Mouse (Mus musculus): ENCODE measurements at regions not wholly inside any gene's neighbourhood (a gene's known extent, or its start where the extent isn't known, plus 50 kb on each side); places are given as distances from the start of the nearest gene placed in this dataset.

DNA sequence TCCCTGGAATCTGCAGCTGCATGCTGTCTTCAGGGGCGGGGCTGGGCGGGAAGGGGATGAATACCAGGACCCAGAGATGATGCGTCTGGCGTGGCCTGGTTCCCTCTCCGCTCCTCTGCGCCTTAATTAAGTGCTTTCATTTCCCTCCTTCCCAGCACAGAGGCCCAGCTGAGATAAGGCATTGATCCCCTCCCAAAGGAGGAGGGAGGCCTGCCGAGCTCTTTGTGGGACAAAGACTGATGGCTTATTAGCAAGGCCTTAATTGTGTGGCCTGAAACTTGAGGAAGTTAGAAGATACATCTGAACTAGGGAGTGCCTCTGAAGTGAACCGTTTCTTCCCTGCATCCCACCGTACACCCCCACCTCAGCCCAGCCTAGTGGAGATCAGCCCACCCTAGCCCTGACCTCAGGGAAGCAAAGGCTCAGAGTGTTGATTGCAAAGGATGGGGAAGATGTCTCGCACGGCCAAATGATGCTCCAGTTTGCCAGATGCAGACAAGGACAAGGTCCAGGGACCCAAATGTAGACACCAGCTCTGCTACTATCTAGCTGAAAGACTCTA, 102.0 kb upstream of the Csf3r start:
- no peaks in the 10 kb centered on the region for H3K36me3 ChIP-seq
- H3K9ac ChIP-seq = no peak overlapping the region
- ATAC-seq (ENCODE audit: low FRiP score, low read depth) = no peak
- H3K27ac ChIP-seq (replicated peaks) = no peak overlapping the region
- no peak overlapping the region for H3K4me3 ChIP-seq
- peaks cover 39% of the 10 kb centered on the region for H3K4me1 ChIP-seq (replicated peaks)
- 0 out of 2 replicates have a peak, but pooled peaks cover 2% of the 10 kb centered on the region for H3K27me3 ChIP-seq
- WGBS = 9% methylated on average over 11 of the region's 11 CpGs
- H3K9me3 ChIP-seq = no peaks in the 10 kb centered on the region
- no peak overlapping the region for H3K4me2 ChIP-seq

DNA sequence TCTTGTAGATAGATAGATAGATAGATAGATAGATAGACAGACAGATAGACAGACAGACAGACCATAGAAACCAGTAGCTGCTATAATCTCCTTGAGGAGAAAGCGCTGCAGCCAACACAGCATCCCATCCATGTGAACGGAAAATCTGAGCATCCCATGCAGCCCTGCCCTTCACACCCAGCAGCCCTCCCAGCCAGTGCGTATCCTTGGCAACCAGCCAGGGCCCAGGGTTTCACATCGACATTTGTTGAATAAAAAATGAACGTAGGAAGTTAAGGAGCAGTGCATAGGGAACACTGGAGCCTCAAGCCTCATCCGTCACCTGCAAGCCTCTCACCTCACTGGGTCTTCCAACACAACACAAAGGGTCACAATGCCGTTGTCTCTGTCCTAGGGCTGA, 101.1 kb upstream of the Csf3r start:
- ATAC-seq (ENCODE audit: low FRiP score, low read depth) = peak; percentile 54; the same call in 1 of the 2 replicates
- Histone ChIP-seq H3K27me3 (0 out of 2 replicates have a peak, but pooled peaks cover 2% of the 10 kb centered on the region), H3K9me3 (no peaks in the 10 kb centered on the region), H3K4me3 (no peak overlapping the region), H3K36me3 (no peaks in the 10 kb centered on the region), H3K9ac (no peak overlapping the region), H3K27ac (replicated peaks) (no peak overlapping the region), H3K4me1 (replicated peaks) (peaks cover 39% of the 10 kb centered on the region), H3K4me2 (no peak overlapping the region)
- 15% methylated on average over 7 of the region's 7 CpGs for WGBS

DNA sequence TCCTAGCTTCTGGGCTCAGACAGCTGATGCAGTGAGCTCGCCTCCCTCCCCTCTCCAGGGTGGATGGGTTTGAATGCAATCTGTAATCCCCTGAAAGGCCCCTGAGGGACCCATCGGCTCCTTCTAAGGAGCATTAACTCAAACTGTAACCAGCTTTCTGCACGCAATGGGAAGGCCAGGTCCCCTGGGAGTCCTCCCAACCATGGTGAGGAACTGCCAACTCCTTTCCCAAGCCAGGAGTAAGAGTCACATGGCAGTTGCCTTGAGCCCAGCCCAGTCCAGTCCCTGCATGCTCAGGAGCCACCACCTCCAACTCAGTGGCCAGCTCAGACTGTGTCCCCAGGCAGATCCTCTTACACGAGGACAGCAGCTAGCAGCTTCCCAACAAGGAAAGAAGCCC, 96.2 kb upstream of the Csf3r start:
- no peak overlapping the region for H3K4me3 ChIP-seq
- no peak for ATAC-seq (ENCODE audit: low FRiP score, low read depth)
- peaks cover 3% of the 10 kb centered on the region; the same call in 1 of the 2 replicates for H3K27me3 ChIP-seq
- no peak overlapping the region for H3K27ac ChIP-seq (replicated peaks)
- no peaks in the 10 kb centered on the region for H3K36me3 ChIP-seq
- no peak overlapping the region for H3K9ac ChIP-seq
- H3K9me3 ChIP-seq = no peaks in the 10 kb centered on the region
- H3K4me2 ChIP-seq = no peak overlapping the region
- 32% methylated on average over 4 of the region's 4 CpGs for WGBS
- H3K4me1 ChIP-seq (replicated peaks) = peaks cover 43% of the 10 kb centered on the region

DNA sequence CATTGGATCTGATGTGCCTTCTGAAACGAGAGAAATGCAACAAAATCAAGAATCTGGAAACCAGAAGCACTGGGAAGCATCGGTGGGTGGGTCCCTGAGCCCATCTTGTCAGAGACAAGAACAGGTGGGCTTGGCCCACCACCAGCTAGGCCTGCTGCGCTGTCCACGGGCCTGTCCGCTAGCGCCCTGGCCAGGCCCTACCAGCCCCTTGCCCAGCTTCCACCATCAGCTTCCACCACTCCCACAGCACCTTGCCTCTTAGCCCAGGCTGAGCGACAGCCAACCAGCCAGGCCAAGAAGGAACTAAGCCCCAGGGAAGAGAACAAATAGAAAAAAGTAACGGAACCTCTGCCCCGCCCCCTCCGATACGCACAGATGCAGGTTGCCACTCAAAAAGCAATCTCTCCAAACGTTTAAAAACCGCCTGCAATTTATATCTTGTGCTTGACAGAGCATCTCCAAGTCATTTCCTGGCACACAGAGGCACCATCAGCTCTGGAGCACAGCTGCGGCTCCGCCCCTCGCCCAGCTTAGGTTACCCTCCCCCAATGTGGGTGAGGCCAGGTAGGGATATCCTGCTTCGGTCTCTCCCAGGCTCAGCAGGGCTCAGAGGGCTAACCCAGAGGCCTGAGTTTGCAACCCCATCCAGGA, 95.1 kb upstream of the Csf3r start:
- WGBS = 57% methylated on average over 17 of the region's 17 CpGs
- Histone ChIP-seq H3K4me1 (replicated peaks) (peaks cover 39% of the 10 kb centered on the region), H3K4me3 (no peak overlapping the region), H3K9me3 (no peaks in the 10 kb centered on the region), H3K27ac (replicated peaks) (no peak overlapping the region), H3K9ac (no peak overlapping the region), H3K27me3 (peaks cover 3% of the 10 kb centered on the region; the same call in 1 of the 2 replicates), H3K36me3 (no peaks in the 10 kb centered on the region), H3K4me2 (no peak overlapping the region)
- ATAC-seq (ENCODE audit: low FRiP score, low read depth) = no peak

GRCm38 (mm10) chr4:125930764-125931163, 93.6 kb upstream of the Csf3r start:
- H3K36me3 ChIP-seq = no peaks in the 10 kb centered on the region
- no peak overlapping the region for H3K4me2 ChIP-seq
- 27% methylated on average over 10 of the region's 10 CpGs for WGBS
- H3K27me3 ChIP-seq = peaks cover 3% of the 10 kb centered on the region; the same call in 1 of the 2 replicates
- H3K9ac ChIP-seq = no peak overlapping the region
- H3K4me3 ChIP-seq = no peak overlapping the region
- no peak for ATAC-seq (ENCODE audit: low FRiP score, low read depth)
- no peak overlapping the region for H3K27ac ChIP-seq (replicated peaks)
- H3K4me1 ChIP-seq (replicated peaks) = peaks cover 29% of the 10 kb centered on the region
- no peaks in the 10 kb centered on the region for H3K9me3 ChIP-seq

DNA sequence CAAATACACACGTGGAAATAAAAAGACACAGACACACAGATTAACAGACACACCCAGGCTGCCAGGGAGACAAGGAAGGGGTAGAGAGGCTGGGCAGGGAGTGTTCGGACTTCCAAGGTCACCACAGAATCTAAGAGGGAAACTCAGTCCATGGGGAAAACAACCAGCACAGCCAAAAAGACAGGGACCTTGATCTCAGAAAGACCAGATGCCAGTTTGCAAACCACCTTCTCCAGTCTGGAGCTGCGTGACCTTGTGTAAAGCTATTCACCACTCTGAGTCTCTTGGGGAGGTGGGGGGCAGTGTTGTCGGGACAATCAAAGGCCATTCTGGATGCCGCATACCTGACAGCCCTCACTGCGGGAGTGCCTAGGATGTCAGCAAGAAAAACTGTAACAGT, 93.0 kb upstream of the Csf3r start:
- Histone ChIP-seq H3K9me3 (no peaks in the 10 kb centered on the region), H3K4me2 (no peak overlapping the region), H3K36me3 (no peaks in the 10 kb centered on the region), H3K4me3 (no peak overlapping the region), H3K4me1 (replicated peaks) (peaks cover 29% of the 10 kb centered on the region), H3K27me3 (peaks cover 3% of the 10 kb centered on the region; the same call in 1 of the 2 replicates), H3K9ac (no peak overlapping the region), H3K27ac (replicated peaks) (no peak overlapping the region)
- WGBS = 40% methylated on average over 6 of the region's 6 CpGs
- no peak for ATAC-seq (ENCODE audit: low FRiP score, low read depth)

DNA sequence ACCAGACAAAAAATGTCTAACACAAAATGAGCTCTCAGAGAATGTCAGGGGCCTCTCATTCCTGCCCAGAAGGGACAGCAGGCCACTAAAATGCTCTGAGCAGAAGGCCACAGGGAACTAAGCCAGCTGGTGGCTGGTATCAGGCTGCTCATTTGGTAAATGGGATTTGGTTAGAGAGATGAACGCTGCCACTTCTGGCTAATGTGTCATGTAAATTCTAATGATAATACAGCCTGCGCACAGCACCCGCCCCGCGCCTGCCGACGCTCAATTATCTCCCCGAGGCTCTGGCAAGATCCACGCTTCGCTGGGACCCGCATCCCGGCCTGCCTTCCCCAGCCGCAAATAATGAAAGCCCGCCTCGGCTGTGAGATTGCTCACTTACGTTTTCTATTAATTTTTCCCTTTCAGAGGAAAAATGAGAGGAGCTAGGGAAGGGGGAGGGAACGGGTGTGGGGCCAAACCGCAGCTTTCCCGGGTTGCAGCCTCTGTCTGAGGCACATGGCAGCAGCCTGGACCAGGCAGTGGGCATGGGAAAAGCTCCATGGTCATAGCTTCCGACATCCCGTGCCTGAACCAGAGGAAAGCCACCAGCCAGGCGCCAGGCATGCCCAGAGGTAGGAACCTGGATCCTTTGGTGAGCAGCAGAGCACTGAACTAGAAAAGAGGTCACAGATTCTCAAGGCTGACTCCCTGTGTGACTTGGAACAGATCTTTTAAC, 92.2 kb upstream of the Csf3r start:
- Histone ChIP-seq H3K36me3 (no peaks in the 10 kb centered on the region), H3K4me3 (no peak overlapping the region), H3K9ac (no peak overlapping the region), H3K27ac (replicated peaks) (peak overlapping the region; percentile 63), H3K4me1 (replicated peaks) (peaks cover 29% of the 10 kb centered on the region), H3K4me2 (0 out of 2 replicates have a peak overlapping the region, but pooled peaks have one; percentile 5), H3K27me3 (peaks cover 3% of the 10 kb centered on the region; the same call in 1 of the 2 replicates), H3K9me3 (no peaks in the 10 kb centered on the region)
- ATAC-seq (ENCODE audit: low FRiP score, low read depth) = 0 out of 2 replicates have a peak, but pooled peaks have one; percentile 32
- WGBS = 23% methylated on average over 22 of the region's 22 CpGs

- no peak overlapping the region for H3K9ac ChIP-seq
- H3K9me3 ChIP-seq = no peaks in the 10 kb centered on the region
- no peak overlapping the region for H3K4me3 ChIP-seq
- 82% methylated on average over 7 of the region's 7 CpGs for WGBS
- peaks cover 11% of the 10 kb centered on the region for H3K4me1 ChIP-seq (replicated peaks)
- no peak overlapping the region for H3K4me2 ChIP-seq
- H3K36me3 ChIP-seq = no peaks in the 10 kb centered on the region
- H3K27me3 ChIP-seq = no peaks in the 10 kb centered on the region
- H3K27ac ChIP-seq (replicated peaks) = no peak overlapping the region
- no peak for ATAC-seq (ENCODE audit: low FRiP score, low read depth)
These were observed 88.0 kb upstream of the Csf3r start for GRCm38 (mm10) chr4:125936357-125936756.

- Histone ChIP-seq H3K4me1 (replicated peaks) (no peaks in the 10 kb centered on the region), H3K4me3 (no peak overlapping the region), H3K36me3 (no peaks in the 10 kb centered on the region), H3K27ac (replicated peaks) (no peak overlapping the region), H3K9me3 (no peaks in the 10 kb centered on the region), H3K27me3 (0 out of 2 replicates have a peak, but pooled peaks cover 2% of the 10 kb centered on the region), H3K9ac (no peak overlapping the region), H3K4me2 (no peak overlapping the region)
- ATAC-seq (ENCODE audit: low FRiP score, low read depth) = no peak
- WGBS = 49% methylated on average over 6 of the region's 6 CpGs
These were observed 86.2 kb upstream of the Csf3r start for GRCm38 (mm10) chr4:125938186-125938585.

- Histone ChIP-seq H3K27ac (replicated peaks) (no peak overlapping the region), H3K4me3 (no peak overlapping the region), H3K27me3 (0 out of 2 replicates have a peak, but pooled peaks cover 2% of the 10 kb centered on the region), H3K4me1 (replicated peaks) (peaks cover 4% of the 10 kb centered on the region; the same call in 1 of the 2 replicates), H3K9ac (no peak overlapping the region), H3K4me2 (no peak overlapping the region), H3K36me3 (no peaks in the 10 kb centered on the region), H3K9me3 (no peaks in the 10 kb centered on the region)
- WGBS = 68% methylated on average over 5 of the region's 5 CpGs
- no peak for ATAC-seq (ENCODE audit: low FRiP score, low read depth)
These were observed 83.1 kb upstream of the Csf3r start for GRCm38 (mm10) chr4:125941266-125941665.

DNA sequence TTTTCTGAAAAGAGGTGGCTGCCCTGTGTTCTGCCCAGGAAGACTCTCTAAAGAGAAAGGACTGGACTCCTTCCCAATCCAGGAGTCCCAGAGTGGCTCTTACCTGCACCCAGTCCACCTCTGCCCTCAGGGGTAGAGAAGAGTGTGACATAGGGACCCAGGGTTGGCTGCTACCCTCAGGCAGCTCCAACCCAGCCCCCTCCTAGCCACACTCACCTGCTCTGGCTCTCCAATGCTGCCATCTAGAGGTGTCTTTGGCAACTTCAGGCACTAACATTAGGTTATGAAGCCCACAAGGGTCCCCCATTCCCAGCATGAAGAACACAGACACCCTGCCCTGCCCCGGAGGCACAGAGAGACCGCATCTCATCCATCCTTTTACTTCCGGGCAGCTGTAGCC, 82.4 kb upstream of the Csf3r start:
- Histone ChIP-seq H3K4me2 (no peak overlapping the region), H3K9me3 (no peaks in the 10 kb centered on the region), H3K4me1 (replicated peaks) (peaks cover 4% of the 10 kb centered on the region; the same call in 1 of the 2 replicates), H3K4me3 (no peak overlapping the region), H3K27ac (replicated peaks) (no peak overlapping the region), H3K9ac (no peak overlapping the region), H3K36me3 (no peaks in the 10 kb centered on the region), H3K27me3 (0 out of 2 replicates have a peak, but pooled peaks cover 2% of the 10 kb centered on the region)
- 37% methylated on average over 3 of the region's 3 CpGs for WGBS
- ATAC-seq (ENCODE audit: low FRiP score, low read depth) = 0 out of 2 replicates have a peak, but pooled peaks have one; percentile 44

DNA sequence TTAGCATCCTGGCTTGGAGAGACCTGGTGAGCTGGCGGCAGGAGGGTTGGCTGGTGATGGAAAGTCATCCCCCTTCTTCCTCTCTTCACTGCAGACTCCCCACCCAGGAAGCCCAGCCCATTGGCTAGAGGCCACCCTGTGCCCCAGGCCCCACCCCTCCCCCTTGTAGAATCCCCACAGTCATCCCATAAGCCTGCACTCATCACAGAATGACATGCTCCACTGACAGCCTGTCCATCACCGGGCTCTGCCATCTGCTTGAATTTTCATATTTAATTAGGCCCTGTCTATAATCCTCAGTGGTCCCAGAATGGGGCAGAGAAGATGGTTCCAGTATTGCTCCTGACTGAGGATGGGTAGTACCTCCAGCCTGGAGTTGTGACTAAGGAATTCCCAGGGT, 79.3 kb upstream of the Csf3r start:
- H3K9me3 ChIP-seq = no peaks in the 10 kb centered on the region
- no peak overlapping the region for H3K4me2 ChIP-seq
- WGBS = 44% methylated on average over 2 of the region's 2 CpGs

More for the DNA sequence above, 79.3 kb upstream of the Csf3r start:
- ATAC-seq (ENCODE audit: low FRiP score, low read depth) = peak; percentile 51; the same call in 1 of the 2 replicates
- no peaks in the 10 kb centered on the region for H3K36me3 ChIP-seq
- H3K4me1 ChIP-seq (replicated peaks) = peaks cover 4% of the 10 kb centered on the region; the same call in 1 of the 2 replicates
- no peak overlapping the region for H3K4me3 ChIP-seq
- no peak overlapping the region for H3K27ac ChIP-seq (replicated peaks)
- H3K27me3 ChIP-seq = 0 out of 2 replicates have a peak, but pooled peaks cover 2% of the 10 kb centered on the region
- H3K9ac ChIP-seq = no peak overlapping the region

Measured in hindbrain, embryonic 15.5 days (tissue).